Mouse (Mus musculus): ENCODE data around the gene Aff3. TPM values are rescaled to one million over a fixed set of nuclear protein-coding genes. Genes with fewer than 3 reads are reported as not detected.

Gene Aff3
- polyA plus RNA-seq (2015; fragmentation: Nextera tagmentation; extraction: Ambion mirVana): 20.6 and 24.9 TPM in 2 replicates

DNA sequence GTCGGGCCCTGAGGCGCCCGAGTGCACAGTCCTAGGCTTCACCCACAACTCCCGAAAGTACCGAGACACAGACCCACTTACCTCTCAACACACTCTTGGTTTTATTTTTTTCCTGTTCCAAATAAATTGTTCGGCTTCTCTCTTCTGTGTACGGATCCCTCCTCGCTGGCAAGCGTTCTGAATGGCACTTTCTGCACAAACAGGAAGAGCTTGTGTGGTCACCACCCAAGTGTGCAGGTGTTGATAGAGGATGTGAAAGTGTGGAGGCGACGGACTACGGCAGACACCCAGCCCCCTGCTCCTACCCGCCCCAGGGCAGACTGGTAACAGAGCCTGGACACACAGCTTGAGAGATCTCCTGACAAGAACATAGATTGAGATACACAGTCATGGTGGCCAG is at the start of gene Aff3:
TSS of gene Aff3 (minus strand) at position 179 of the 400 bp plus-strand sequence.
- Histone ChIP-seq H3K4me3 (no peak within 1 kb of the TSS), H3K27ac (no peak within 1 kb of the TSS), H3K4me1 (peaks cover 43% of the 10 kb centered on the region), H3K27me3 (no peaks in the 10 kb centered on the region), H3K36me3 (no peaks in the 10 kb centered on the region), H3K4me2 (replicated peaks) (no peak within 1 kb of the TSS), H3K9me3 (no peaks in the 10 kb centered on the region), H3K9ac (no peak within 1 kb of the TSS)
- no peak for ATAC-seq (ENCODE audit: low FRiP score, low read depth)
- WGBS: 79% methylated on average over 13 of the region's 13 CpGs

DNA sequence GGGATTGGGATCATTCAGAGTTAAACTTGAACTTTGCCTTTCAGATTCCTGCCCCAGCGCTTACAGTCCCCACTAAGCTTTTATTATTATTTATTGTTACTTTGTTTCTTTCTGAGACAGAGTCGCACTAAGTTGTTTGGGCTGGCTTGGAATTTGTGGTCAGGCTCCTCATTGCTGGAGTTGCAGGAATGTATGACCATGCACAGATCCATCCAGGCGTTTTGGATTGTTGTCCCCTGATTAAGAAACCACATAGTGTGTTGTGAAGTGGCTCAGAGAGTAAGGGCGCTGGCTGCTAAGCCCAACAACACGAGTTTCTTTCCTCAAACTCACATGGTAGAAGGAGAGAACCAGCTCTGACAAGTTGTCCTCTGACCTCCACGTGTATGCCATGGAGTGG is 35.9 kb upstream of the Aff3 start:
- no peaks in the 10 kb centered on the region for H3K27me3 ChIP-seq
- no peak overlapping the region for H3K9ac ChIP-seq
- no peak overlapping the region for H3K4me2 ChIP-seq (replicated peaks)
- H3K9me3 ChIP-seq: no peaks in the 10 kb centered on the region
- no peak for ATAC-seq (ENCODE audit: low FRiP score, low read depth)
- no peak overlapping the region for H3K27ac ChIP-seq
- no peaks in the 10 kb centered on the region for H3K36me3 ChIP-seq
- no peak overlapping the region for H3K4me3 ChIP-seq
- peaks cover 31% of the 10 kb centered on the region for H3K4me1 ChIP-seq
- 60% methylated on average over 6 of the region's 6 CpGs for WGBS

DNA sequence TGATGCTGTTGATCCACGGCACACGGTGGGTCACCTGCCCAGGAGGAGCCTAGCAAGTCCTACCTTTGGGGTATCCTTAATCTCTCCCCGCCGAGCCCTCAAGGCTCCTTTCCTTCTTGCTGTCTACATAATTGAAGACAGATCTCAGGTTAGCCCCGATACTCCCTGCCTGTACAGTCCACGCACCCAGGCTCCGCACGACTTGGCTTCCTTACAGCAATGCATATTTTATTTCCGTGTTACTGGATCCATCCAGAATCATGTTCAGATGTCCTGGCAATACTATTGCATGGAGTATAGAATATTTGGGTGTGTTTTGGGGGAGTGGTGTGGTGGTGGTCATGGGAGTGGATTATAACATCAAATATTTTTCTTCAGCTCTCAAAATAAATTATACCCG is 34.5 kb upstream of the Aff3 start:
- WGBS: 44% methylated on average over 10 of the region's 10 CpGs
- H3K4me3 ChIP-seq: no peak overlapping the region
- no peaks in the 10 kb centered on the region for H3K27me3 ChIP-seq
- no peak overlapping the region for H3K4me2 ChIP-seq (replicated peaks)
- peaks cover 31% of the 10 kb centered on the region for H3K4me1 ChIP-seq
- no peak for ATAC-seq (ENCODE audit: low FRiP score, low read depth)
- no peak overlapping the region for H3K27ac ChIP-seq
- no peak overlapping the region for H3K9ac ChIP-seq
- no peaks in the 10 kb centered on the region for H3K9me3 ChIP-seq
- H3K36me3 ChIP-seq: no peaks in the 10 kb centered on the region

DNA sequence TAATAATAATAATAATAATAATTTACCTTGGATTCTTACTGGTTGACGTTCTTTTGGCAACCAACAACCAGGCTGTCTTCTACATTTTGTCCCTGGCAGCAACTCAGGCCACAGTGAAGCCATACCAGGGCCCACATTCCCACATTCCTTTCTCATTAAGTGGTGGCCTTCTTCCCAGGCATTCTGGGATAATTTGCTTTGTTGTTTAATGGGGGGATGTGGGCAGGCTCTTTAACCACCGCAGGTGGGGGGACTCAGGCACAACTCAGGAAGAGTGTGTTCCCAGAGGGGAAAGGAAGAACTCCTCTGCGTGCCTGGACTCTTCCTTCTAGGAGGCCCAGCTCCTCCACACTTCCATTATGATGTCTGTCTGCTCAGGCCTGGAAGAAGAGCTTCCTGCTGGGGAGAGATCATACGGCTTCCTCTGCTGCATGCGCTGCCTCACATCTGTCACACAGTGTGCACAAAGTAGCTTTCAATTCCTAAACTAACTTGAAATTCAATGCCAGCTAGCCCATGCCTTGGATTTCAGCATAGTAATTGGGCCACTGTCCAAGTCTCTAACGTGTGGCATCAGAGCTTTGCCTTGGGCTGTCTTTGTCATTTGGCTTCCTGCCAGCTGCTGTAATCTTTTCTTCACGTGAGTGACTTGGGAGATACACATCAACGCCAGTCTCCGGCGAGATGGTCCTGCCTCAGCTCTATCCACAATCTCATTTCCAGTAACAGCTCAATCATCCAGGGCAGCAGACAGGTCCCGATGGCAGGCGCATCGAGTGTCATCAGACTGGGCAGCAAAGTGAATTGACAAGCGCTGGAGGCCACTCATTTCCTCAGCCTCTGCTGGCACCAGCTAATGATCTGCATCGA is 31.3 kb upstream of the Aff3 start:
- H3K4me1 ChIP-seq: peaks cover 33% of the 10 kb centered on the region
- 39% methylated on average over 15 of the region's 15 CpGs for WGBS

DNA sequence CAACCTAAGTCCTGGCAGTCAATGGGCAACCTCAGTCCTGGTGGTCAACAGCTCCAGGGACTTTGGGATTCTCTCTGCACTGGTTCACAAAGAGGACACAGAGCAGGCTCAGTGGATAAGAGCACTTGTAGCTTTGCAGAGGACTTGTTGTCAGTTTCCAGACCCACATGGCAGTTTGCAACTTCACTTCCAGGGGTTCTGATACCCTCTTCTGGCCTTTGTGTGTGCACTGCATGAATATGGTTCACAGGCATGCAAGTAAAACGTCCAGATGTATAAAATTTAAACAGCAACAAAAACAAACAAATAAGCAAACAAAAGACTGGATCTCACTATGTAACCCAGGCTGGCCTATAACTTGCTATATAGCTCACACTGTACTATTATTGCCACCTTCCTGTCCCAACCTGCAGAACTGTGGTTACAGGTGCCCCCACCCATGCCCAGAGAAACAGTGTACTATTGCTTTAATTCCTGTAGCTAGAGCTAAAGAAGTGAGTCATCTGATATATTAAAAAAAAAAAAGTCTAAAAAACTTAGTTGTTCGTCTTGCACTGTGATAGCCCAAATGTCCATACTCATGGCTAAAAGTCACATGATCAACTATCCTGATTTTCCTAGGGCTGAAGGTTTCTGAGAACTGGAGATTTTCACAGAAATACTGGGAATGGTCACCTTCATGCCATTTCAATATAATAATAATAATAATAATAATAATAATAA is 30.5 kb upstream of the Aff3 start:
- 72% methylated on average over 2 of the region's 2 CpGs for WGBS
- Histone ChIP-seq H3K4me1 (peaks cover 28% of the 10 kb centered on the region), H3K27me3 (no peaks in the 10 kb centered on the region), H3K27ac (no peak overlapping the region), H3K4me3 (no peak overlapping the region), H3K36me3 (no peaks in the 10 kb centered on the region), H3K4me2 (replicated peaks) (no peak overlapping the region), H3K9me3 (no peaks in the 10 kb centered on the region), H3K9ac (no peak overlapping the region)
- ATAC-seq (ENCODE audit: low FRiP score, low read depth): no peak

More for the DNA sequence above, 31.3 kb upstream of the Aff3 start:
- H3K4me2 ChIP-seq (replicated peaks): no peak overlapping the region
- H3K4me3 ChIP-seq: no peak overlapping the region
- no peaks in the 10 kb centered on the region for H3K36me3 ChIP-seq
- H3K9ac ChIP-seq: no peak overlapping the region
- no peaks in the 10 kb centered on the region for H3K9me3 ChIP-seq
- H3K27ac ChIP-seq: no peak overlapping the region; the same call in 1 of the 2 replicates
- no peaks in the 10 kb centered on the region for H3K27me3 ChIP-seq
- ATAC-seq (ENCODE audit: low FRiP score, low read depth): no peak

DNA sequence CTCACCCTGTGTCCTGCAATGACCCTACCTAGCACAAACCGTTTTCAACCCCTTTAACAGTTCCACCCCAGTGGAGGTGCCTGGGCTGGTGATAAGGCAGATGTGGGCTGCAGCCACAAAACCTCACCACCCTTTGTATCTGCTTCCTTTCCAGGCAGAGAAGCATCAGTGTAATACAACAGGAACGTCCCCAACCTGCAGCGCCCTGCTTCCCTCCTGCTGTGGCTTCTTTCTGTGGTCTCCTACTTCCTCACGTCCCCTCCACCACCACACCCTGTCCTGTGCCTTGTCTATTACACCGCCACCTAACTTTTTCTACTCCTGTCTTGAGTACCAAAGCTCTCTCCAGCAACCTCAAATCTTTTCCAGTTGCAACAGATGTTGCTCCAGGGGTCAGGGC is 29.4 kb upstream of the Aff3 start:
- Histone ChIP-seq H3K4me3 (no peak overlapping the region), H3K36me3 (no peaks in the 10 kb centered on the region), H3K27ac (no peak overlapping the region), H3K4me2 (replicated peaks) (no peak overlapping the region), H3K9me3 (no peaks in the 10 kb centered on the region), H3K9ac (no peak overlapping the region), H3K27me3 (no peaks in the 10 kb centered on the region), H3K4me1 (peaks cover 24% of the 10 kb centered on the region)
- WGBS: 55% methylated on average over 5 of the region's 5 CpGs
- no peak for ATAC-seq (ENCODE audit: low FRiP score, low read depth)

DNA sequence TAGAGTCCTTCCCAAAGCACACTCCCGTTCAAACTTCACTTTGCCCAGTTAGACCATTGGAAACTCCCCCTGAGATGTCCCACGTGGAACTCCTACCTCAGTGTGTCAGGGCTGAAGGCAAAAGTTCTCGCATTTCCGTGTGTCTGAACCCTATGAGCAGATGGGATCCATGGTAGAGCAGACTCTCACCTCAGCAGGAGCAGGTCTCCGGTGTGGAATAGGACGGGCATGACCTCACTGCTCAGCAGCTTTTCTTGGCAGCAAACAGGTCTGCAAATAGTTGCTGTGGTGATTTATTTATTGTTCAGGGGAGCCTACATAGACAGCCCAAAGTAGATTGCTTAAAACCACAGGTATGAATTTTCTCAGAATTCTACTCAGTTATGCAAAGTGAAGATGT is 25.7 kb upstream of the Aff3 start:
- Histone ChIP-seq H3K4me3 (no peak overlapping the region), H3K36me3 (no peaks in the 10 kb centered on the region), H3K27ac (no peak overlapping the region), H3K4me1 (peaks cover 7% of the 10 kb centered on the region; the same call in 1 of the 2 replicates), H3K4me2 (replicated peaks) (no peak overlapping the region), H3K9me3 (no peaks in the 10 kb centered on the region), H3K9ac (no peak overlapping the region), H3K27me3 (no peaks in the 10 kb centered on the region)
- ATAC-seq (ENCODE audit: low FRiP score, low read depth): no peak
- WGBS: 56% methylated on average over 6 of the region's 6 CpGs

DNA sequence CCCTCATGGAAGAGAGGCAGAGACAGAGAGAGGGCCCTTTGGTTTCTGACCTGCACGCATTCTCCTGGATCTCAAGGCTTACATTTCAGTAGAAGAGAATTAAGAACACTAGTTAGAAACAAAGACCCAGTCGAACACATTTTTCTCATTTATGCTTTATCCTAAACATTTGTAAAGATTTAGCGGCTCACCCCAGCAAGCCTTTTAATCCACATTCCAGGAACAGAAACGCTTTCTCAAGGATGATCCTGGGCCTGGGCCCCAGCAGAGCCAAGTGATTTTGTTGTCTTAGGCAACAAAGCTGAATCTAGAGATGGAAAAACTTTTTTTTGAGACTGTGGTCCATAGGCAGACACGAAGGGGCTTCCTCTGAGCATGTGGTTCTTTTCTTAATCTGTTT is 23.5 kb upstream of the Aff3 start:
- Histone ChIP-seq H3K4me2 (replicated peaks) (no peak overlapping the region), H3K27me3 (no peaks in the 10 kb centered on the region), H3K36me3 (no peaks in the 10 kb centered on the region), H3K9me3 (no peaks in the 10 kb centered on the region), H3K4me1 (peaks cover 7% of the 10 kb centered on the region; the same call in 1 of the 2 replicates), H3K4me3 (no peak overlapping the region), H3K27ac (0 out of 2 replicates have a peak overlapping the region, but pooled peaks have one; percentile 1), H3K9ac (no peak overlapping the region)
- WGBS: 47% methylated on average over 5 of the region's 5 CpGs
- ATAC-seq (ENCODE audit: low FRiP score, low read depth): no peak

DNA sequence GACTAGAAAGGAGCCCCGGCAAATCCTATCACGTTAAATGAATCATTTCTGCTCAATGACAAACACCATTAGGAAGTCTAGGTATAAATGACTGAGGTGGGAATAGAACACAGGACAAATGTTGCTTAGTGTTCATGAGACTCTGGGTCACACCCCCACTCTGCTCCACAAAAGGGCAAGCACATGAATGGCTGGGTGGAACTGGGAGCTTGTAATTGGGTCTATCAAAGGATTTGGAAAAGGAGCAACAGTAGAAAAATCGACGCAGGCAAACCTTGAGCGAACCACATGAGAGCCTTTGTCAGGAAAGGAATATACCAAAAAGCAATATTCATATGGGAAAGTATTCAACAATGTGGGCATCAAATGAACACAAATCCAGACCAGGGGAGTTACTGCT is 21.0 kb upstream of the Aff3 start:
- Histone ChIP-seq H3K36me3 (no peaks in the 10 kb centered on the region), H3K27me3 (no peaks in the 10 kb centered on the region), H3K4me1 (peaks cover 4% of the 10 kb centered on the region; the same call in 1 of the 2 replicates), H3K4me3 (no peak overlapping the region), H3K4me2 (replicated peaks) (no peak overlapping the region), H3K9ac (no peak overlapping the region), H3K27ac (no peak overlapping the region), H3K9me3 (no peaks in the 10 kb centered on the region)
- WGBS: 87% methylated on average over 5 of the region's 5 CpGs
- ATAC-seq (ENCODE audit: low FRiP score, low read depth): no peak

DNA sequence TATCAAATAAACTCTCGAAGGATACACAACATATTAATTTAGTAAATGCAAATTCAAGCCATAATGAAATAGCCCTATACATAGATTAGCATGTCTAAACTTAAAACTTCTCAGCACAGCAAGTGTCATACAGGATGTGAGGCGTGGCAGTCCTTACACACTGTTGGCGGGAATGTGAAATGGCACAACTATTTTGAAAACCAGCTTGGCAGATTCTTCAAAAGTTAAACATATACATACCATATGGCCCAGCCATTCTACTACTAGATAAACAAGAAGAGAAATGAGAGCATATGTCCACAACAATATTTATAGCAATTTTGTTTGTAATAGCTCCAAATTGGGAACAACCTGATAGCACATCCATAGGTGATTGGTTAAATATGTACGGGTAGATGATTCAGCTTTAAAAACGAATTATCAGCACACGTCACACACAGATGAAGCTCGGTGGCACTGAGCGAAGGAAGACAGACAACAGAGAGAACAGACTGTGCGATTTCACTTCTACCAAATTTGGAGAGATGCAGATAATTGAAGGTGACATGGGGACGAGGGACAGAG is 18.5 kb upstream of the Aff3 start:
- Histone ChIP-seq H3K36me3 (no peaks in the 10 kb centered on the region), H3K9me3 (no peaks in the 10 kb centered on the region), H3K27ac (no peak overlapping the region), H3K27me3 (no peaks in the 10 kb centered on the region), H3K4me2 (replicated peaks) (no peak overlapping the region), H3K4me1 (no peaks in the 10 kb centered on the region), H3K9ac (no peak overlapping the region), H3K4me3 (no peak overlapping the region)
- ATAC-seq (ENCODE audit: low FRiP score, low read depth): no peak
- 87% methylated on average over 10 of the region's 10 CpGs for WGBS

DNA sequence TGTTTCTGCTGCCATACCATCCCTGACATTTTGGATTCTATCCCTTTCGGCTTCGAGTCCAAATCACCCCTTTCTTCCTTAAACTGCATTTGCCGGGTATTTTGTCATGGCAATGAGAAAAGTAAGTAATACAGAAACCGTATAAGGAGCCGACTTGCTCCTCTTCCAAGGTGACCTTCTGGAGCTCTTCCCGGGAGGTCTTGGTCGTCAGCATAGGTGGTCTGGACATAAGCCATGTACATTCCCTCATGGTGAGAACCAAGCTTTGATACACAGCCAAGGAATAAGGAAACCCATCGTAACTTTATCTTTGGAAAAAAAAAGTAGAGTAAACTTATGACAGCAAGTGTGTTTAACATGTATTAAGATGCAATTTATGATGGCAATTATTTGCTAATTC is 15.1 kb upstream of the Aff3 start:
- Histone ChIP-seq H3K4me1 (no peaks in the 10 kb centered on the region), H3K27ac (no peak overlapping the region), H3K9me3 (no peaks in the 10 kb centered on the region), H3K4me3 (no peak overlapping the region), H3K36me3 (no peaks in the 10 kb centered on the region), H3K27me3 (no peaks in the 10 kb centered on the region), H3K9ac (no peak overlapping the region), H3K4me2 (replicated peaks) (no peak overlapping the region)
- 77% methylated on average over 8 of the region's 8 CpGs for WGBS
- no peak for ATAC-seq (ENCODE audit: low FRiP score, low read depth)

DNA sequence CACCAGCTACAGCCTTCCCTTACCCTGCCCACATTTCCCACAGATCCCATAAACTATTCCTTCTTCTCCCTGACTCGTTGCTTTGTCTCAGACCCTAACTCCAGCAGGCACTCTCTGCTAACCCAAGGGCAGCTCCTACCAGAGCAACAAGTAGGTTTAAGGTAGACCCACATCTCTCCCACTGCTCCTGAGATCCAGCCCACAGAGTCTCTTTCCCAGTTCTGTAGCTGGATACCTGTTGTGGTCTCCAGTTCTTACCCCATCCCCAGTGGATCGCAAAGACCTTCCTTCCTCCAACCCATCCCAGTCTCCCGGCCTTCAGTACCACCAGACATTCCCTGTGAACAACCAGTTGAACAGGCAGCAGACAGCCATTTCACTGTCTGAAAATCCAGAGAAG is 7.0 kb upstream of the Aff3 start:
- Histone ChIP-seq H3K27ac (no peak overlapping the region), H3K4me2 (replicated peaks) (no peak overlapping the region), H3K27me3 (no peaks in the 10 kb centered on the region), H3K36me3 (no peaks in the 10 kb centered on the region), H3K9ac (no peak overlapping the region), H3K4me1 (peaks cover 8% of the 10 kb centered on the region), H3K9me3 (no peaks in the 10 kb centered on the region), H3K4me3 (no peak overlapping the region)
- ATAC-seq (ENCODE audit: low FRiP score, low read depth): no peak
- WGBS: 61% methylated on average over 3 of the region's 3 CpGs

Data from limb, embryonic 13.5 days (tissue).